Mouse (Mus musculus): Measurements from ENCODE around the gene Trem1. TPM values are rescaled to one million over a fixed set of nuclear protein-coding genes. Genes with fewer than 3 reads are reported as not detected.

Gene Trem1
- polyA plus RNA-seq (2017; shearing (Covaris generic)), result not detected

GRCm38 (mm10) chr17:48232518-48232917 is at the start of gene Trem1:
TSS of gene Trem1 (plus strand) at chr17:48232768.
- no peak for ATAC-seq

DNA sequence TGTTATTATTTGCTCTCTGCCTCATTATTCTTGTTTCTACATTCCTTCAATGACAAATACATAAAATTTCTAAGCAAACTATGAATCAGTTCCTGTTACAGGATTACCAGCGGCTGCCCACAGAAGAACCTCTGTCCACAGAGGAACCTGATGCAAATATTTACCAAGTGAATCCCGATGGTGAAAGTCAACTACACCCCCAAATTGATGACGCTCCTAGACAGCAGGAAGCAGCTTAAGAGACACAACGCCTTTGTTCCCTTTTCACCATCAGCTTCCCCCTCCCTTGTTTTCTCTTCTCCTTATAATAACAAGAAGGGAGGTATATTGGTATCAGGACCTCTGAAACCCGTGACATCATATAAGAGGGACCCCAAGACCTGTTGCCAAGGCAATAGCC is 47.3 kb upstream of the Trem1 start:
- no peak for ATAC-seq

GRCm38 (mm10) chr17:48192366-48192765 is 40.2 kb upstream of the Trem1 start:
- ATAC-seq, result no peak

- no peak for ATAC-seq
Measured at GRCm38 (mm10) chr17:48203086-48203485, 29.5 kb upstream of the Trem1 start.

- no peak for ATAC-seq
Measured at GRCm38 (mm10) chr17:48212596-48212995, 20.0 kb upstream of the Trem1 start.

- no peak for ATAC-seq
Measured at GRCm38 (mm10) chr17:48213511-48213910, 19.1 kb upstream of the Trem1 start.

GRCm38 (mm10) chr17:48215429-48215828 is 17.1 kb upstream of the Trem1 start:
- ATAC-seq, result no peak

DNA sequence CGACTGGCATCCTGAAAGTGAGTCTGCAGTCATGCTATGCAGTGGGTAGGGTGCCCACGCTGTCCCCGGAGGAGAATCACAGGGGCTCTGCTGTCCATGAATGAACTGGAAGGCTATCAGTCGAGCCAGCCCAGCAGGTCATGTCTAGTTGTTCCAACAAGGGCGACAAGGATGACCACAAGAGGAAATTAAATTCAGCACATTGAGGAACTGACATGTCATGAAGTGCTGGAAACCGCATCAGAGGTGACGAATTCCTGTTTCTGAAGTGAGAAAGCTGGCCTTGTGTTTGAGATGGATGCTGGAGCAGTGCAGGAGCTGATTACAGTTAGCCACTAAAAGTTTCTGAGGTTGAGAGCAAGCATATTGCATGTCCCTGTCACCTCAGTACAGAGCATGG is 1.9 kb upstream of the Trem1 start:
- no peak for ATAC-seq

- ATAC-seq, result no peak
Measured at GRCm38 (mm10) chr17:48233789-48234188, 1.2 kb downstream of the Trem1 start.

GRCm38 (mm10) chr17:48234550-48234949 is 2.0 kb downstream of the Trem1 start:
- ATAC-seq, result no peak

- no peak for ATAC-seq
Measured at GRCm38 (mm10) chr17:48235773-48236370, 3.3 kb downstream of the Trem1 start.

- no peak for ATAC-seq
Measured at GRCm38 (mm10) chr17:48237621-48238020, 5.1 kb downstream of the Trem1 start.

GRCm38 (mm10) chr17:48247221-48247928 is 14.8 kb downstream of the Trem1 start, which contains the start of gene Trem3:
TSS of gene Trem3 (plus strand) at chr17:48247777.
- ATAC-seq, result no peak

- ATAC-seq, result no peak
Measured at GRCm38 (mm10) chr17:48249039-48249438, 16.5 kb downstream of the Trem1 start.

DNA sequence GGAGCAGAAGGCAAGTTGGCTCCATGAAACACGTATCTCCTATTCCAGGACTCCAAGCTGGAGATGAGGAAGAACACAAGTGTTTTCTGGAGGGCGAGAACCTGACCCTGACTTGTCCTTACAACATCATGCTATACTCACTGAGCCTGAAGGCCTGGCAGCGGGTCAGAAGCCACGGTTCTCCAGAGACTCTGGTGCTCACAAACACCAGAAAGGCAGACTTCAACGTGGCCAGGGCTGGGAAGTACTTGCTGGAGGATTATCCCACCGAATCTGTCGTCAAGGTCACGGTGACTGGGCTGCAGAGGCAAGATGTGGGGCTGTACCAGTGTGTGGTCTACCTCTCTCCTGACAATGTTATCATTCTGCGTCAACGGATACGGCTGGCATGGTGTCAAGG is 16.9 kb downstream of the Trem1 start:
- ATAC-seq, result no peak

- ATAC-seq, result no peak
Measured at GRCm38 (mm10) chr17:48250631-48251030, 18.1 kb downstream of the Trem1 start.

GRCm38 (mm10) chr17:48256575-48256974 is 24.0 kb downstream of the Trem1 start:
- ATAC-seq, result no peak

DNA sequence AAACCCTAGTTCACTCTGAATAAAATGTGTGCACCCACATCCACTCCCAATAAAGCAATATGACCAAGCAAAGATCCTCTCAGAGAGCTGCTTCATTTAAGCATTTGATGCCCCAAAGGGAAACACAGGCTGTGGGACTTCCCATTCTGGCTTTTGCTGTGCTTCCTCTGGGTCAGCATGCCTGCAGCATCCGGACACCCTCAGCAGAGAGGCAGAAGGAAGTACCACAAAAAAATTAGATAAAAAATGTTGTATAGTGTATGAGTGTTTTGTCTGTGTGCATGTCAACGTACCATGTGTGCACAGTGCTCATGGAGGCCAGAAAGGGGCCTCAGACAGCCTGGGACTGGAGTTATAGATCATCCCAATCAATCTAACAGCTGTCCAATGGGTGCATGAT is 29.3 kb downstream of the Trem1 start:
- ATAC-seq, result no peak

DNA sequence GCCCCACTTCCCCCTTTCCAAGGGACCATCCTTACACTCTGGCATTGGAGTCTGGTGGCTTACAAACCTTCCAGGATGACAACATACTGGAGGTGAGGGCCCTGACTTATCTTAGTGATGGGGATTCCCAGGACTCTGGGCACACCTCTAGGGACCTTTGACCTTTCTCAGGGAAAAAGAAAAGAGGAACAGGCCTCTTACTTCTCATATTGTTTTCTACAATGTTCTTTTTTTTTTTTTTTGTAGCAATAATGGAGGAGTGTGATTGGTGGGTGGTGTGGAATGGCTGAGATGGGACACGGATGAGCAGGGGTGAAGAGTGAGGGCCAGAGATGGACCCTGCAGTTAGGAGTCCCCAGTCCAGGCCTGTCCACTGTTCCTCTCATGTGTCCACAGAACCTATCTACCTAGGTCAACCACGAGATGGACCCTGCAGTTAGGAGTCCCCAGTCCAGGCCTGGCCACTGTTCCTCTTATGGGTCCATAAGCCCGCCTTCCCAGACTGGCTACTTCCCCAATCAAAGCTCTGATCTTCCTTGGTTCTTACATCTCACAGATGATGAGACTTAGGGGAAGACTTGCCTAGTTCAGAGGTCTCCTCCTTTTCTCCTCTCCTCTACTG is 31.3 kb downstream of the Trem1 start, which contains the start of gene Treml4:
Gene Treml4, plus strand, starts transcription at position 555 of the 622 bp plus-strand sequence.
- no peak for ATAC-seq

DNA sequence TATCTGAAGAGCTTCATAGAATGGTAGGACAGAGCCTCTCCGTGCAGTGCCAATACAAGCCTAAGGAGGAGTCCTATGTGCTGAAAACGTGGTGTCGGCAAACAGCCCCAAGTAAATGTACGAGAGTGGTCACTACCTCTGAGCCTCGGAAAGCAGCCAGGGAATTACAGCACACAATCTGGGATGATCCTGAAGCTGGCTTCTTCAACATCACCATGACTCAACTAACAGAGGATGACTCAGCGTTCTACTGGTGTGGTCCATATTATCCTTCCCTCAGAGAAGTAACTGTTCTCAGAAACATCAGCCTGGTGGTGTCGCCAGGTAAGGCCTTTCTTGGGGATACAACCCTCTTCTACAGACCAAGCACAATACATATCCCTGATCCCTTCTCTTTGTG is 32.1 kb downstream of the Trem1 start:
- no peak for ATAC-seq

DNA sequence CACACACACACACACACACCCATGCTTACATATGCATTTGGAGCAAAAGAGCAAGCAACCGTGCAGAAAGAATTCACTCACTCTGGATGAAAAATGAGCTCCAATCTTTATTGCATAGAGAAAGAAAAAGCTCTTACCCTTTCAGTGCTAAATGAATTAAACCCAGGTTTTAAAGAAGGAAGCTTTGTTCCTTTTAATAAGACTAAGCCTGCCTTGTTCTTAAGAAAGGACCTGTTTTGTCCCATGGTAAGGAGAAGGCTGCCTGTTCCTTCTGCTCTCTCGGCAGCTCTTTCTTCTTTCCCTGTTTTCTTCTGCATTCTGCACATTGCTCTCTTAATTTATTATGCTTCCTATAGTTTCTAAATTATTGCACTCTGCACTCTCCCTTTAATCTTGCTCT is 33.6 kb downstream of the Trem1 start:
- ATAC-seq, result no peak

- ATAC-seq, result no peak
Measured at GRCm38 (mm10) chr17:48266610-48267304, 34.2 kb downstream of the Trem1 start.

DNA sequence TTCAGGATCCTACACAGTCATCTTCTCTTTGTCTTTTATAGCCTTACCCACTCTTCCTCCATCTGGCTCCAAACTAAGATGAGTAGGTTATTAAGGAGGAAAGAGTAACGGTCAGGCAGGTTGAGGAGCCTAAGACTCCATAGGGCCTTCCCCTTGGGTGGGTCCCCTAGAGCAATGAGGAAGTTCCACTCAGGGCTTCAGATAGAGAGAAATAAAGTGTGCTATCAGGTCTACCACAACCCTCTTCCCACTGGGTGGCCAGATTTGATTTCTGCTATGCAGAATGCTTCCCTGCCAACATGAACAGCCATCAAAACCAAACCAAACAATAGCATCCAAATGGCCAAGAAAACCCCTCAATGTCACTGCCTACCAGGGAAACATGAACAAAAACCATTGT is 35.0 kb downstream of the Trem1 start:
- ATAC-seq, result no peak

Data from CD4-positive, CD25-positive, alpha-beta regulatory T cell, adult 4 months (primary cell).